Mouse (Mus musculus) bone marrow, adult 2 months (tissue): ENCODE measurements around the gene Kidins220.

Experiments
- CTCF ChIP-seq: fragments of 200-500 bp; IDR thresholded peaks from 2 replicates; pipeline ENCODE4 v1.5.1; 2011; ENCODE audit warnings: low read length, control low read depth; ENCODE audit not compliant: control insufficient read depth, insufficient read depth
- POLR2A ChIP-seq: fragments of 200-500 bp; IDR thresholded peaks from 2 replicates; pipeline ENCODE4 v1.6.1; 2011; ENCODE audit warnings: low read depth, mild to moderate bottlenecking, control low read depth, low read length, borderline replicate concordance; ENCODE audit not compliant: control insufficient read depth

DNA sequence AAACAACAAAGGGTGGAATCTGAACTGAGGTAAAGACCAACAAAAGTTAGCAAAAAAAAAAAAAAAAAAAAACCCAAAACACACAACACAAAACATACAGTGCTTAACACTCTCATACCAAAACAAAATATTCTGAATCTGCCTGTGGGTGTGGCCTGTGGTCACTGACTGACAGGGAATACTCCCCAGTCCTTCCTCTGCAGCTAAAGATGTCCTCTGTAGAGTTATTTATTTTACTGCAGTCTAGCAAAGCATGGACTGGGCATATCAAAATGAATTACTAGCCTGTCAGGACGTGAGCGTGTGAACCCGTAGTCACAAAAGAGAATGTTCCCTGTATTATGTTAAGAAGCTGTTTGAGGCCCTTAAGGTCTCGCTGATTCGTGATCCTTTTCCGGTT is 87.5 kb downstream of the Kidins220 start:
- no peak for TF ChIP-seq POLR2A
- no peak for TF ChIP-seq CTCF
